Mouse (Mus musculus): ENCODE results near the gene Ttc9. TPM values are rescaled to one million over a fixed set of nuclear protein-coding genes. Genes with fewer than 3 reads are reported as not detected.
A peak's percentile ranks its signal among the peaks of the same experiment; 100 is the strongest.

Gene Ttc9
- total and polyA plus RNA-seq, 3 experiments, result 0.07 TPM; not detected in 2

GRCm38 (mm10) chr12:81675557-81675956 lies 44.5 kb downstream of the Ttc9 start (continued):
- TF ChIP-seq KAT2A (IDR thresholded peaks at IDR 0.05; ENCODE audit: insufficient replicate concordance, low read length) (no peak), IRF4 (IDR thresholded peaks at IDR 0.05; ENCODE audit: low read depth, low read length) (peak; percentile 84)

GRCm38 (mm10) chr12:81679807-81680529 lies 48.9 kb downstream of the Ttc9 start:
- peaks cover 4 to 53% of the 10 kb centered on the region in 2 experiments; a peak in 3 of 4 replicates for H3K4me1 ChIP-seq (ENCODE audit: control insufficient read depth in 1 of 2, insufficient read depth in 2 of 2)
- in situ Hi-C loops (cut with MboI; ENCODE audit: low pct_ligation_motif_present, low pct_unique_long_range_greater_than_20kb, low sequenced_read_pairs) (no loop called here), dilution Hi-C loops (cut with MboI; ENCODE audit: extremely low pct_ligation_motif_present, extremely low pct_unique_long_range_greater_than_20kb, low sequenced_read_pairs) (no loop called here)
- no peaks in the 10 kb centered on the region for H3K79me2 ChIP-seq (replicated peaks; ENCODE audit: control insufficient read depth, extremely low read depth, insufficient read depth, poor library complexity, severe bottlenecking)
- no peak overlapping the region for H3K27ac ChIP-seq (ENCODE audit: insufficient read depth, low read depth)
- H3K9ac ChIP-seq (ENCODE audit: insufficient read depth, low read depth), result no peak overlapping the region
- DNase-seq (ENCODE audit: extremely low read depth), result no peak
- TF ChIP-seq MAFK (IDR thresholded peaks at IDR 0.05; ENCODE audit: insufficient replicate concordance, low read length), result peak; percentile 73
- no peak for TF ChIP-seq MEF2A (IDR thresholded peaks at IDR 0.05; ENCODE audit: borderline replicate concordance, low read depth, low read length)
- no peak overlapping the region for H3K4me2 ChIP-seq (ENCODE audit: insufficient read depth, low read depth, poor library complexity, severe bottlenecking)
- H3K27me3 ChIP-seq (replicated peaks), result no peaks in the 10 kb centered on the region
- no peak overlapping the region for H3K4me3 ChIP-seq (replicated peaks in 1 of 3; ENCODE audit: low read depth in 2 of 3, low read length in 2 of 3, poor library complexity in 1 of 3)
- no peaks in the 10 kb centered on the region for H3K9me3 ChIP-seq (replicated peaks; ENCODE audit: low read length)
- H3K36me3 ChIP-seq (replicated peaks in 1 of 2; ENCODE audit: control insufficient read depth in 1 of 2, insufficient read depth in 1 of 2, low read length in 1 of 2), result no peaks in the 10 kb centered on the region

GRCm38 (mm10) chr12:81683395-81683794 lies 52.3 kb downstream of the Ttc9 start:
- DNase-seq (ENCODE audit: extremely low read depth), result peak; percentile 18
- H3K9ac ChIP-seq (ENCODE audit: insufficient read depth, low read depth), result no peak overlapping the region
- no peak overlapping the region for H3K27ac ChIP-seq (ENCODE audit: insufficient read depth, low read depth)
- TF ChIP-seq TBP (conservative IDR thresholded peaks at IDR 0.05; ENCODE audit: low read depth, low read length) (no peak), ZNF384 (IDR thresholded peaks at IDR 0.05; ENCODE audit: low read depth, low read length) (no peak), MAZ (IDR thresholded peaks at IDR 0.05; ENCODE audit: low read depth, low read length) (no peak), MAFK (IDR thresholded peaks at IDR 0.05; ENCODE audit: insufficient replicate concordance, low read length) (peak; percentile 65; the same call in 1 of the 2 replicates), IRF4 (IDR thresholded peaks at IDR 0.05; ENCODE audit: low read depth, low read length) (no peak)
- H3K36me3 ChIP-seq (replicated peaks in 1 of 2; ENCODE audit: control insufficient read depth in 1 of 2, insufficient read depth in 1 of 2, low read length in 1 of 2), result no peaks in the 10 kb centered on the region
- dilution Hi-C loops (cut with MboI; ENCODE audit: extremely low pct_ligation_motif_present, extremely low pct_unique_long_range_greater_than_20kb, low sequenced_read_pairs), result no loop called here
- no peaks in the 10 kb centered on the region for H3K9me3 ChIP-seq (replicated peaks; ENCODE audit: low read length)
- H3K27me3 ChIP-seq (replicated peaks), result no peaks in the 10 kb centered on the region
- no peak overlapping the region for H3K4me2 ChIP-seq (ENCODE audit: insufficient read depth, low read depth, poor library complexity, severe bottlenecking)
- peak overlapping the region in 1 of 3 experiments; percentile 33 for H3K4me3 ChIP-seq (replicated peaks in 1 of 3; ENCODE audit: low read depth in 2 of 3, low read length in 2 of 3, poor library complexity in 1 of 3)
- no peaks in the 10 kb centered on the region for H3K79me2 ChIP-seq (replicated peaks; ENCODE audit: control insufficient read depth, extremely low read depth, insufficient read depth, poor library complexity, severe bottlenecking)
- peaks cover 4 to 53% of the 10 kb centered on the region in 2 experiments; a peak in 3 of 4 replicates for H3K4me1 ChIP-seq (ENCODE audit: control insufficient read depth in 1 of 2, insufficient read depth in 2 of 2)
- in situ Hi-C loops (cut with MboI; ENCODE audit: low pct_ligation_motif_present, low pct_unique_long_range_greater_than_20kb, low sequenced_read_pairs), result no loop called here

GRCm38 (mm10) chr12:81684096-81684495 lies 53.0 kb downstream of the Ttc9 start:
- no peak overlapping the region for H3K4me2 ChIP-seq (ENCODE audit: insufficient read depth, low read depth, poor library complexity, severe bottlenecking)
- no peaks in the 10 kb centered on the region for H3K36me3 ChIP-seq (replicated peaks in 1 of 2; ENCODE audit: control insufficient read depth in 1 of 2, insufficient read depth in 1 of 2, low read length in 1 of 2)
- no peak overlapping the region for H3K4me3 ChIP-seq (replicated peaks in 1 of 3; ENCODE audit: low read depth in 2 of 3, low read length in 2 of 3, poor library complexity in 1 of 3)
- no peak for DNase-seq (ENCODE audit: extremely low read depth)
- no peaks in the 10 kb centered on the region for H3K9me3 ChIP-seq (replicated peaks; ENCODE audit: low read length)
- H3K9ac ChIP-seq (ENCODE audit: insufficient read depth, low read depth), result no peak overlapping the region
- in situ Hi-C loops (cut with MboI; ENCODE audit: low pct_ligation_motif_present, low pct_unique_long_range_greater_than_20kb, low sequenced_read_pairs), result no loop called here
- H3K27me3 ChIP-seq (replicated peaks), result no peaks in the 10 kb centered on the region
- H3K4me1 ChIP-seq (ENCODE audit: control insufficient read depth in 1 of 2, insufficient read depth in 2 of 2), result peaks cover 4 to 53% of the 10 kb centered on the region in 2 experiments; a peak in 3 of 4 replicates
- no peak for TF ChIP-seq CHD2 (IDR thresholded peaks at IDR 0.05; ENCODE audit: low read length)
- H3K79me2 ChIP-seq (replicated peaks; ENCODE audit: control insufficient read depth, extremely low read depth, insufficient read depth, poor library complexity, severe bottlenecking), result no peaks in the 10 kb centered on the region
- dilution Hi-C loops (cut with MboI; ENCODE audit: extremely low pct_ligation_motif_present, extremely low pct_unique_long_range_greater_than_20kb, low sequenced_read_pairs), result no loop called here
- H3K27ac ChIP-seq (ENCODE audit: insufficient read depth, low read depth), result no peak overlapping the region

Data from CH12.LX (cell line).